Mouse (Mus musculus) G1E (cell line): ENCODE measurements around the gene Rnf166. TPM values are rescaled to one million over a fixed set of nuclear protein-coding genes. Genes with fewer than 3 reads are reported as not detected.

Experiments used
- ATAC-seq: 2 replicates; pipeline ENCODE4 v1.8.0; 2016; ENCODE audit warnings: mild to moderate bottlenecking; ENCODE audit not compliant: insufficient number of reproducible peaks, poor library complexity, low FRiP score, severe bottlenecking; ENCODE audit errors: extremely low read depth
- DNase-seq: peaks from one replicate; pipeline ENCODE4 v3.0.0; 2012; ENCODE audit warnings: low spot score
- H3K27me3 ChIP-seq: 2 replicates; pipeline ENCODE4 v1.6.1; 2012; ENCODE audit warnings: mild to moderate bottlenecking, low read length, inconsistent platforms; ENCODE audit not compliant: insufficient read depth
- H3K36me3 ChIP-seq: replicated peaks from 2 replicates; pipeline ENCODE3; 2012; ENCODE audit warnings: mild to moderate bottlenecking, inconsistent platforms
- H3K4me1 ChIP-seq: 2 replicates; pipeline ENCODE4 v1.6.1; 2012; ENCODE audit warnings: low read depth, low read length, inconsistent platforms, mixed read lengths; ENCODE audit not compliant: insufficient read depth
- H3K4me3 ChIP-seq: 2 replicates; pipeline ENCODE4 v1.5.1; 2012; ENCODE audit warnings: low read depth, mild to moderate bottlenecking, inconsistent platforms, low read length, moderate library complexity, mixed read lengths
- H3K9me3 ChIP-seq: replicated peaks from 2 replicates; pipeline ENCODE4 v1.6.1; 2012; ENCODE audit warnings: inconsistent platforms
- CTCF ChIP-seq: IDR thresholded peaks from 2 replicates; pipeline ENCODE4 v1.5.1; 2012; ENCODE audit warnings: low read depth, low read length, inconsistent platforms, mixed read lengths
- GATA1 ChIP-seq: IDR thresholded peaks from 2 replicates; pipeline ENCODE4 v1.6.1; 2012; ENCODE audit warnings: borderline replicate concordance, low read length, inconsistent platforms, mixed read lengths
- GATA2 ChIP-seq: IDR thresholded peaks from 2 replicates; pipeline ENCODE4 v1.6.1; 2012; ENCODE audit warnings: low read depth, low read length, inconsistent platforms, borderline replicate concordance
- POLR2AphosphoS5 ChIP-seq: IDR thresholded peaks from 2 replicates; pipeline ENCODE4 v1.6.1; 2012; ENCODE audit warnings: low read depth, low read length, inconsistent platforms; ENCODE audit not compliant: insufficient replicate concordance
- TAL1 ChIP-seq: conservative IDR thresholded peaks from 2 replicates; pipeline ENCODE4 v1.6.1; 2012; ENCODE audit warnings: low read depth, low read length, inconsistent platforms, mixed read lengths
- polyA plus RNA-seq: library from polyadenylated mRNA; stranded (reverse); fragments of >175 nt; gene quantifications from 2 replicates; pipeline ENCODE4 v1.2.3, GENCODE M21; 2012
- total RNA-seq, 2 experiments: library from RNA; stranded (forward) in 1 of 2; stranded (reverse) in 1 of 2; fragments of 200-1000 nt in 1 of 2; fragments of >200 nt in 1 of 2; fragmentation: Nextera tagmentation in 1 of 2; gene quantifications; 2 replicates each; pipeline ENCODE4 v1.2.3; 2014 to 2017

Rnf166 gene
- total and polyA plus RNA-seq, 3 experiments: 18.6 to 33.3 (median 28.0) TPM

DNA sequence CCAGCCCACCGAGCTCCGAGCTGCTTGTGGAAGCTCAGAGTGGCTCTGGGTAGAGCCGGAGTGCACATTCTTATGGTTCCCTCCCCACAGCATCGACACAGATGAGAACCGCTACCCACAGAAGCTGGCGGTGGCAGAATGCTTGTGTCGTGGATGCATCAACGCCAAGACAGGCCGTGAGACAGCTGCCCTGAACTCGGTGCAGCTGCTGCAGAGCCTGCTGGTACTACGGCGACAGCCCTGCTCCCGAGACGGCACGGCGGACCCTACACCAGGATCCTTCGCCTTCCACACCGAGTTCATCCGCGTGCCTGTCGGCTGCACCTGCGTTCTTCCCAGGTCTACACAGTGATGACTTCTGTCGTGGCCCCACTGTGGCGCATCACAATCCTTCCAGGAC is 52.6 kb downstream of the Rnf166 start:
- H3K36me3 ChIP-seq: peaks cover 80% of the 10 kb centered on the region
- no peak for DNase-seq
- H3K9me3 ChIP-seq: no peaks in the 10 kb centered on the region
- TF ChIP-seq GATA1 (no peak), CTCF (no peak), TAL1 (no peak), GATA2 (no peak), POLR2AphosphoS5 (no peak)
- H3K27me3 ChIP-seq: peaks cover 7% of the 10 kb centered on the region; the same call in 1 of the 2 replicates
- no peak overlapping the region for H3K4me3 ChIP-seq
- H3K4me1 ChIP-seq: peaks cover 14% of the 10 kb centered on the region
- no peak for ATAC-seq

DNA sequence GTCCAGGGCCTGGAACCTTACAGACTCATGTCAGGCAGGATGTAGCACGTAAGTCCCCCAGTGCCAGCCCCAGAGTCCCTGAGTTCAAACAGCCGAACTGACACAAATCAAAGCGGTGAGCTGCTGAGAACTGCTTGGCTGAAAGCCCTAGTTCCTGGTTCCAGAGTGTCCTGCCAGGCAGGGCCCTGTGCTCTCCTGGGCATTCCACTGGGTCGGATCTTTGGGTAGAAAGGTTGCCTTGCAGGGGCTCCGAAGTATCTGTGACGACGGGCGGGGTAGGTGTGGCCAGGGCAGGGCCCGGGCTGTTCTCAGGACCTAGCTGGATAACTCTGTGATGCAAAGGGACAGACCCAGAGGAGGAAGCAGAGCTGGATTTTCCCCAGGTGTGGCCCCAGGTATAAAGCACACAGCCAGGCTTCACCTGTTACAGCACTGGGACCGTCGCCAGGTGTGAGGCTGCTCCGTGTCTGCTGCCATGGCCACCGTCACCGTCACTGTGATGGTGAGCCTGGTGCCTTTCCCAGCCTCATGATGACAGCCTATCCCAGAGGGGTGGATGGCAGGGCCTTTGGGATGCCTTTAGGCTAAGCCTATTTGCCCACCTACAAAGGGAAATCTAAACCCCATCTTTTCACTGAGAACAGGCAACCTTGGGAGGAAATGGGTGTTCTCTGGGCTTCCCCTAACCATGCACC is 54.3 kb downstream of the Rnf166 start, which contains the start of gene Il17c:
Gene Il17c, plus strand, starts transcription at position 645 of the 695 bp plus-strand sequence.
- Histone ChIP-seq H3K36me3 (peaks cover 78% of the 10 kb centered on the region), H3K4me3 (no peak within 1 kb of the TSS), H3K4me1 (0 out of 2 replicates have a peak, but pooled peaks cover 6% of the 10 kb centered on the region), H3K27me3 (peaks cover 7% of the 10 kb centered on the region; the same call in 1 of the 2 replicates), H3K9me3 (no peaks in the 10 kb centered on the region)
- DNase-seq: no peak
- TF ChIP-seq POLR2AphosphoS5 (no peak), CTCF (no peak), TAL1 (no peak), GATA2 (no peak), GATA1 (no peak)
- ATAC-seq: no peak

GRCm38 (mm10) chr8:122419881-122420555 is 55.8 kb downstream of the Rnf166 start:
- H3K27me3 ChIP-seq: peaks cover 7% of the 10 kb centered on the region; the same call in 1 of the 2 replicates
- H3K4me1 ChIP-seq: peaks cover 15% of the 10 kb centered on the region
- ATAC-seq (no peak), DNase-seq (no peak)
- no peak overlapping the region for H3K4me3 ChIP-seq
- no peak for TF ChIP-seq TAL1
- TF ChIP-seq GATA1: no peak
- TF ChIP-seq POLR2AphosphoS5: no peak
- no peak for TF ChIP-seq CTCF
- TF ChIP-seq GATA2: no peak
- H3K36me3 ChIP-seq: peaks cover 78% of the 10 kb centered on the region
- no peaks in the 10 kb centered on the region for H3K9me3 ChIP-seq

Other genes starting within 250 kb of the Rnf166 start
- gene Zfpm1, start 193.9 kb downstream of the Rnf166 start, total RNA-seq (2014; fragmentation: Nextera tagmentation): 254 and 292 TPM in 2 replicates
- gene Zfpm1, start 193.9 kb downstream of the Rnf166 start, total RNA-seq (2017): 53.1 and 54.4 TPM in 2 replicates
- gene Zfpm1, start 193.9 kb downstream of the Rnf166 start, polyA plus RNA-seq: 1,150 and 1,251 TPM in 2 replicates
- not detected in 2 replicates for gene Trhr2, start 115.3 kb downstream of the Rnf166 start, total RNA-seq (2014; fragmentation: Nextera tagmentation)
- gene Trhr2, start 115.3 kb downstream of the Rnf166 start, total RNA-seq (2017): not detected in 2 replicates
- gene Trhr2, start 115.3 kb downstream of the Rnf166 start, polyA plus RNA-seq: not detected in 2 replicates
- 40.3 and 45.8 TPM in 2 replicates for gene Zc3h18, start 99.5 kb downstream of the Rnf166 start, total RNA-seq (2014; fragmentation: Nextera tagmentation)
- 52.7 and 58.4 TPM in 2 replicates for gene Zc3h18, start 99.5 kb downstream of the Rnf166 start, total RNA-seq (2017)
- 134 and 143 TPM in 2 replicates for gene Zc3h18, start 99.5 kb downstream of the Rnf166 start, polyA plus RNA-seq
- not detected in 2 replicates for gene Il17c, start 54.0 kb downstream of the Rnf166 start, total RNA-seq (2014; fragmentation: Nextera tagmentation)
- gene Il17c, start 54.0 kb downstream of the Rnf166 start, total RNA-seq (2017): not detected in 2 replicates
- not detected in 2 replicates for gene Il17c, start 54.0 kb downstream of the Rnf166 start, polyA plus RNA-seq
- gene Cyba, start 43.1 kb downstream of the Rnf166 start, total RNA-seq (2014; fragmentation: Nextera tagmentation): 93.6 and 103 TPM in 2 replicates
- gene Cyba, start 43.1 kb downstream of the Rnf166 start, total RNA-seq (2017): 57.2 and 69.2 TPM in 2 replicates
- gene Cyba, start 43.1 kb downstream of the Rnf166 start, polyA plus RNA-seq: 368 and 426 TPM in 2 replicates
- gene Mvd, start 32.6 kb downstream of the Rnf166 start, total RNA-seq (2014; fragmentation: Nextera tagmentation): 3.1 and 4.5 TPM in 2 replicates
- 33.3 and 38.6 TPM in 2 replicates for gene Mvd, start 32.6 kb downstream of the Rnf166 start, total RNA-seq (2017)
- 25.8 and 26.4 TPM in 2 replicates for gene Mvd, start 32.6 kb downstream of the Rnf166 start, polyA plus RNA-seq
- gene Snai3, start 15.3 kb downstream of the Rnf166 start, total RNA-seq (2014; fragmentation: Nextera tagmentation): not detected in 2 replicates
- gene Snai3, start 15.3 kb downstream of the Rnf166 start, total RNA-seq (2017): not detected in 2 replicates
- not detected in 2 replicates for gene Snai3, start 15.3 kb downstream of the Rnf166 start, polyA plus RNA-seq
- gene Ctu2, start 79 bp upstream of the Rnf166 start, total RNA-seq (2014; fragmentation: Nextera tagmentation): 10.9 and 18.3 TPM in 2 replicates
- gene Ctu2, start 79 bp upstream of the Rnf166 start, total RNA-seq (2017): 8.8 and 10.9 TPM in 2 replicates
- gene Ctu2, start 79 bp upstream of the Rnf166 start, polyA plus RNA-seq: 19.4 and 25.7 TPM in 2 replicates
- gene Piezo1, start 75.3 kb upstream of the Rnf166 start, total RNA-seq (2014; fragmentation: Nextera tagmentation): 77.0 and 95.3 TPM in 2 replicates
- 24.9 and 26.0 TPM in 2 replicates for gene Piezo1, start 75.3 kb upstream of the Rnf166 start, total RNA-seq (2017)
- gene Piezo1, start 75.3 kb upstream of the Rnf166 start, polyA plus RNA-seq: 69.6 and 79.4 TPM in 2 replicates
- 70.8 and 71.7 TPM in 2 replicates for gene Cdt1, start 92.0 kb upstream of the Rnf166 start, total RNA-seq (2014; fragmentation: Nextera tagmentation)
- 46.9 and 49.9 TPM in 2 replicates for gene Cdt1, start 92.0 kb upstream of the Rnf166 start, total RNA-seq (2017)
- 375 and 441 TPM in 2 replicates for gene Cdt1, start 92.0 kb upstream of the Rnf166 start, polyA plus RNA-seq
- 110 and 112 TPM in 2 replicates for gene Aprt, start 100.8 kb upstream of the Rnf166 start, total RNA-seq (2014; fragmentation: Nextera tagmentation)
- gene Aprt, start 100.8 kb upstream of the Rnf166 start, total RNA-seq (2017): 100.0 and 146 TPM in 2 replicates
- gene Aprt, start 100.8 kb upstream of the Rnf166 start, polyA plus RNA-seq: 207 and 389 TPM in 2 replicates
- gene Galns, start 135.4 kb upstream of the Rnf166 start, total RNA-seq (2014; fragmentation: Nextera tagmentation): 5.0 and 6.0 TPM in 2 replicates
- 7.6 and 7.9 TPM in 2 replicates for gene Galns, start 135.4 kb upstream of the Rnf166 start, total RNA-seq (2017)
- gene Galns, start 135.4 kb upstream of the Rnf166 start, polyA plus RNA-seq: 2.9 and 3.0 TPM in 2 replicates
- gene Trappc2l, start 135.6 kb upstream of the Rnf166 start, total RNA-seq (2014; fragmentation: Nextera tagmentation): 19.5 and 31.8 TPM in 2 replicates
- 32.2 and 40.4 TPM in 2 replicates for gene Trappc2l, start 135.6 kb upstream of the Rnf166 start, total RNA-seq (2017)
- 0.43 and 0.75 TPM in 2 replicates for gene Trappc2l, start 135.6 kb upstream of the Rnf166 start, polyA plus RNA-seq
- gene Pabpn1l, start 146.7 kb upstream of the Rnf166 start, total RNA-seq (2014; fragmentation: Nextera tagmentation): not detected in 2 replicates
- gene Pabpn1l, start 146.7 kb upstream of the Rnf166 start, total RNA-seq (2017): 0.11 TPM in 1 of 2 replicates, not detected in the other
- gene Pabpn1l, start 146.7 kb upstream of the Rnf166 start, polyA plus RNA-seq: not detected in 2 replicates
- 99.0 and 106 TPM in 2 replicates for gene Cbfa2t3, start 223.0 kb upstream of the Rnf166 start, total RNA-seq (2014; fragmentation: Nextera tagmentation)
- 18.8 and 19.9 TPM in 2 replicates for gene Cbfa2t3, start 223.0 kb upstream of the Rnf166 start, total RNA-seq (2017)
- 287 TPM in 2 replicates for gene Cbfa2t3, start 223.0 kb upstream of the Rnf166 start, polyA plus RNA-seq